Mouse (Mus musculus) forebrain, embryonic 11.5 days (tissue): ENCODE results near the gene Fut2. TPM values are rescaled to one million over a fixed set of nuclear protein-coding genes. Genes with fewer than 3 reads are reported as not detected.

Experiments
- ATAC-seq: fragments of 200-750 bp; cut with Nextera tagmentation; replicated peaks from 2 replicates; pipeline ENCODE4 v1.8.0; 2017; ENCODE audit warnings: moderate TSS enrichment; ENCODE audit not compliant: low FRiP score
- DNase-seq: peaks from one replicate; pipeline ENCODE4 v3.0.0-alpha.2; 2017; ENCODE audit warnings: low spot score
- H3K27ac ChIP-seq: fragments of 300-500 bp; sonication (generic); 2 replicates; pipeline ENCODE4 v1.5.1; 2014; ENCODE audit warnings: low read depth, low read length
- H3K27me3 ChIP-seq: fragments of 300-500 bp; sonication (generic); 2 replicates; pipeline ENCODE4 v1.6.1; 2014; ENCODE audit warnings: mild to moderate bottlenecking, low read length, mixed read lengths; ENCODE audit not compliant: control insufficient read depth, insufficient read depth
- H3K36me3 ChIP-seq: fragments of 300-500 bp; sonication (generic); 2 replicates; pipeline ENCODE4 v1.6.1; 2014; ENCODE audit warnings: mild to moderate bottlenecking, low read length, moderate library complexity, mixed read lengths; ENCODE audit not compliant: control insufficient read depth, insufficient read depth
- H3K4me1 ChIP-seq: fragments of 300-500 bp; sonication (generic); replicated peaks from 2 replicates; pipeline ENCODE4 v1.6.1; 2014; ENCODE audit warnings: low read length, mixed read lengths; ENCODE audit not compliant: control insufficient read depth, insufficient read depth
- H3K4me2 ChIP-seq: fragments of 300-500 bp; sonication (generic); 2 replicates; pipeline ENCODE4 v1.6.1; 2014; ENCODE audit warnings: low read depth, mild to moderate bottlenecking, low read length, moderate library complexity, mixed read lengths; ENCODE audit not compliant: severe bottlenecking
- H3K4me3 ChIP-seq: fragments of 300-500 bp; sonication (generic); 2 replicates; pipeline ENCODE4 v1.5.1; 2014; ENCODE audit warnings: low read depth, low read length
- H3K9ac ChIP-seq: fragments of 300-500 bp; sonication (generic); 2 replicates; pipeline ENCODE4 v1.6.1; 2014; ENCODE audit warnings: low read length
- H3K9me3 ChIP-seq: fragments of 300-500 bp; sonication (generic); 2 replicates; pipeline ENCODE4 v1.6.1; 2016; ENCODE audit warnings: low read length, mixed read lengths; ENCODE audit not compliant: control insufficient read depth
- WGBS: fragments of 180-500 bp; shearing (Covaris S2); extraction: QIAGEN DNeasy Blood & Tissue Kit; methylation state at CpG from one replicate; pipeline ENCODE4 v1.1.7; 2014; 5-methylcytosine and 5-hydroxymethylcytosine counted together
- polyA plus RNA-seq: library from polyadenylated mRNA; unstranded; fragments of >200 nt; fragmentation: Nextera tagmentation; extraction: Ambion mirVana; gene quantifications from 2 replicates; pipeline ENCODE4 v1.2.1, GENCODE M21; 2014

The Fut2 gene
- polyA plus RNA-seq, 1 experiment from 2014 or later = not detected

GRCm38 (mm10) chr7:45710477-45711191 is 44.4 kb upstream of the Fut2 start:
- Histone ChIP-seq H3K36me3 (peaks cover 18% of the 10 kb centered on the region; the same call in 1 of the 2 replicates), H3K4me1 (peaks cover 29% of the 10 kb centered on the region), H3K27ac (no peak overlapping the region), H3K9me3 (no peaks in the 10 kb centered on the region), H3K9ac (no peak overlapping the region), H3K4me2 (no peak overlapping the region), H3K4me3 (no peak overlapping the region), H3K27me3 (no peaks in the 10 kb centered on the region)
- ATAC-seq (no peak), DNase-seq (no peak)
- WGBS = 94% methylated on average over 20 of the region's 20 CpGs

GRCm38 (mm10) chr7:45709677-45710355 is 43.6 kb upstream of the Fut2 start:
- no peak overlapping the region for H3K27ac ChIP-seq
- H3K4me2 ChIP-seq = no peak overlapping the region
- H3K9ac ChIP-seq = no peak overlapping the region
- 73% methylated on average over 14 of the region's 14 CpGs for WGBS
- H3K27me3 ChIP-seq = no peaks in the 10 kb centered on the region
- peaks cover 18% of the 10 kb centered on the region; the same call in 1 of the 2 replicates for H3K36me3 ChIP-seq
- no peak for ATAC-seq
- H3K9me3 ChIP-seq = no peaks in the 10 kb centered on the region
- no peak for DNase-seq
- H3K4me3 ChIP-seq = no peak overlapping the region
- peaks cover 28% of the 10 kb centered on the region for H3K4me1 ChIP-seq

- H3K4me3 ChIP-seq = no peak overlapping the region
- H3K27ac ChIP-seq = no peak overlapping the region
- H3K4me2 ChIP-seq = no peak overlapping the region
- no peak for ATAC-seq
- 49% methylated on average over 6 of the region's 6 CpGs for WGBS
- H3K36me3 ChIP-seq = peaks cover 18% of the 10 kb centered on the region; the same call in 1 of the 2 replicates
- no peaks in the 10 kb centered on the region for H3K27me3 ChIP-seq
- no peak overlapping the region for H3K9ac ChIP-seq
- no peaks in the 10 kb centered on the region for H3K9me3 ChIP-seq
- H3K4me1 ChIP-seq = peaks cover 24% of the 10 kb centered on the region
- no peak for DNase-seq
These were observed 42.8 kb upstream of the Fut2 start for GRCm38 (mm10) chr7:45709036-45709435.

- H3K4me2 ChIP-seq = peak overlapping the region; percentile 98; the same call in 1 of the 2 replicates
- no peak overlapping the region for H3K27ac ChIP-seq
- ATAC-seq = no peak
- 56% methylated on average over 13 of the region's 13 CpGs for WGBS
- H3K4me3 ChIP-seq = no peak overlapping the region
- no peaks in the 10 kb centered on the region for H3K27me3 ChIP-seq
- peaks cover 28% of the 10 kb centered on the region for H3K4me1 ChIP-seq
- peak; percentile 52 for DNase-seq
- H3K9ac ChIP-seq = no peak overlapping the region
- H3K9me3 ChIP-seq = no peaks in the 10 kb centered on the region
- H3K36me3 ChIP-seq = peaks cover 16% of the 10 kb centered on the region; the same call in 1 of the 2 replicates
These were observed 42.1 kb upstream of the Fut2 start for GRCm38 (mm10) chr7:45708221-45708761.

- Histone ChIP-seq H3K27ac (peak overlapping the region; percentile 37; the same call in 1 of the 2 replicates), H3K9ac (peak overlapping the region; percentile 9), H3K4me1 (peaks cover 28% of the 10 kb centered on the region), H3K27me3 (no peaks in the 10 kb centered on the region), H3K36me3 (peaks cover 10% of the 10 kb centered on the region; the same call in 1 of the 2 replicates), H3K4me2 (peak overlapping the region; percentile 98), H3K4me3 (peak overlapping the region; percentile 52), H3K9me3 (no peaks in the 10 kb centered on the region)
- DNase-seq = peak; percentile 93
- under 1% methylated on average over 27 of the region's 27 CpGs for WGBS
- ATAC-seq = peak; percentile 27
These were observed 41.3 kb upstream of the Fut2 start for GRCm38 (mm10) chr7:45707375-45707967.

- Histone ChIP-seq H3K27me3 (no peaks in the 10 kb centered on the region), H3K27ac (peak overlapping the region; percentile 37; the same call in 1 of the 2 replicates), H3K36me3 (peaks cover 10% of the 10 kb centered on the region; the same call in 1 of the 2 replicates), H3K4me2 (peak overlapping the region; percentile 98), H3K4me3 (peak overlapping the region; percentile 52), H3K4me1 (peaks cover 28% of the 10 kb centered on the region), H3K9me3 (no peaks in the 10 kb centered on the region), H3K9ac (peak overlapping the region; percentile 72)
- ATAC-seq (0 out of 2 replicates have a peak, but pooled peaks have one; percentile 3), DNase-seq (peak; percentile 92)
- under 1% methylated on average over 43 of the region's 45 CpGs for WGBS
These were observed 40.6 kb upstream of the Fut2 start for GRCm38 (mm10) chr7:45706721-45707241.

GRCm38 (mm10) chr7:45705873-45706281 is 39.7 kb upstream of the Fut2 start:
- no peak for DNase-seq
- peaks cover 6% of the 10 kb centered on the region; the same call in 1 of the 2 replicates for H3K36me3 ChIP-seq
- ATAC-seq = no peak
- peaks cover 28% of the 10 kb centered on the region for H3K4me1 ChIP-seq
- 0 out of 2 replicates have a peak, but pooled peaks cover 2% of the 10 kb centered on the region for H3K27me3 ChIP-seq
- no peaks in the 10 kb centered on the region for H3K9me3 ChIP-seq
- H3K9ac ChIP-seq = peak overlapping the region; percentile 72; the same call in 1 of the 2 replicates
- peak overlapping the region; percentile 52 for H3K4me3 ChIP-seq
- H3K27ac ChIP-seq = no peak overlapping the region
- WGBS = 2% methylated on average over 7 of the region's 7 CpGs
- peak overlapping the region; percentile 98 for H3K4me2 ChIP-seq

GRCm38 (mm10) chr7:45705443-45705864 is 39.3 kb upstream of the Fut2 start:
- DNase-seq = peak; percentile 76
- Histone ChIP-seq H3K4me3 (peak overlapping the region; percentile 52), H3K4me1 (peaks cover 28% of the 10 kb centered on the region), H3K9me3 (no peaks in the 10 kb centered on the region), H3K36me3 (peaks cover 2% of the 10 kb centered on the region; the same call in 1 of the 2 replicates), H3K4me2 (peak overlapping the region; percentile 98), H3K27ac (peak overlapping the region; percentile 9; the same call in 1 of the 2 replicates), H3K27me3 (peaks cover 2% of the 10 kb centered on the region; the same call in 1 of the 2 replicates), H3K9ac (peak overlapping the region; percentile 47; the same call in 1 of the 2 replicates)
- under 1% methylated on average over 21 of the region's 21 CpGs for WGBS
- no peak for ATAC-seq
